Mouse (Mus musculus) neural tube, embryonic 12.5 days (tissue): ENCODE results near the gene Pak1. TPM values are rescaled to one million over a fixed set of nuclear protein-coding genes. Genes with fewer than 3 reads are reported as not detected.

Source experiments
- ATAC-seq: fragments of 200-750 bp; cut with Nextera tagmentation; 2 replicates; pipeline ENCODE4 v1.8.0; 2017; ENCODE audit warnings: low read depth, mild to moderate bottlenecking, moderate TSS enrichment, moderate library complexity; ENCODE audit not compliant: low FRiP score
- H3K27ac ChIP-seq: fragments of 300-500 bp; sonication (generic); 2 replicates; pipeline ENCODE4 v1.5.1; 2016
- H3K27me3 ChIP-seq: fragments of 300-500 bp; sonication (generic); replicated peaks from 2 replicates; pipeline ENCODE4 v1.6.1; 2016; ENCODE audit warnings: mild to moderate bottlenecking
- H3K36me3 ChIP-seq: fragments of 300-500 bp; sonication (generic); 2 replicates; pipeline ENCODE4 v1.6.1; 2016; ENCODE audit warnings: mild to moderate bottlenecking
- H3K4me1 ChIP-seq: fragments of 300-500 bp; sonication (generic); 2 replicates; pipeline ENCODE4 v1.6.1; 2016
- H3K4me2 ChIP-seq: fragments of 300-500 bp; sonication (generic); replicated peaks from 2 replicates; pipeline ENCODE4 v1.6.1; 2016; ENCODE audit warnings: mild to moderate bottlenecking
- H3K4me3 ChIP-seq: fragments of 300-500 bp; sonication (generic); 2 replicates; pipeline ENCODE4 v1.5.1; 2016
- H3K9ac ChIP-seq: fragments of 300-500 bp; sonication (generic); 2 replicates; pipeline ENCODE4 v1.6.1; 2016; ENCODE audit warnings: mild to moderate bottlenecking
- H3K9me3 ChIP-seq: fragments of 300-500 bp; sonication (generic); 2 replicates; pipeline ENCODE4 v1.6.1; 2016; ENCODE audit warnings: mild to moderate bottlenecking
- WGBS: fragments of 180-500 bp; shearing (Covaris S2); methylation state at CpG from one replicate; pipeline ENCODE4 v1.1.7; 2016; 5-methylcytosine and 5-hydroxymethylcytosine counted together
- polyA plus RNA-seq: library from polyadenylated mRNA; unstranded; fragments of >200 nt; fragmentation: Nextera tagmentation; extraction: Ambion mirVana; gene quantifications from 2 replicates; pipeline ENCODE4 v1.2.1, GENCODE M21; 2016

Gene Pak1
- polyA plus RNA-seq, 1 experiment from 2014 or later = 105 TPM

GRCm38 (mm10) chr7:97783523-97783922 lies 4.8 kb upstream of the Pak1 start:
- H3K4me3 ChIP-seq = no peak overlapping the region
- no peaks in the 10 kb centered on the region for H3K4me1 ChIP-seq

GRCm38 (mm10) chr7:97788669-97789483 lies 535 bp downstream of the Pak1 start:
- H3K9ac ChIP-seq = peak overlapping the region; percentile 89
- ATAC-seq = no peak; the same call in none of the 2 replicates
- H3K9me3 ChIP-seq = no peaks in the 10 kb centered on the region
- under 1% methylated on average over 76 of the region's 84 CpGs for WGBS
- H3K36me3 ChIP-seq = no peaks in the 10 kb centered on the region
- peak overlapping the region; percentile 87 for H3K4me3 ChIP-seq
- H3K27me3 ChIP-seq = no peaks in the 10 kb centered on the region
- peak overlapping the region; percentile 91 for H3K4me2 ChIP-seq
- peaks cover 17% of the 10 kb centered on the region for H3K4me1 ChIP-seq
- peak overlapping the region; percentile 64; the same call in 1 of the 2 replicates for H3K27ac ChIP-seq

More at GRCm38 (mm10) chr7:97783523-97783922, 4.8 kb upstream of the Pak1 start:
- 57% methylated on average over 5 of the region's 5 CpGs for WGBS
- no peak overlapping the region for H3K9ac ChIP-seq
- no peak overlapping the region for H3K27ac ChIP-seq
- ATAC-seq = no peak
- H3K36me3 ChIP-seq = no peaks in the 10 kb centered on the region
- H3K4me2 ChIP-seq = no peak overlapping the region
- no peaks in the 10 kb centered on the region for H3K27me3 ChIP-seq
- H3K9me3 ChIP-seq = no peaks in the 10 kb centered on the region

- Histone ChIP-seq H3K9ac (no peak overlapping the region), H3K27me3 (no peaks in the 10 kb centered on the region), H3K4me1 (peaks cover 17% of the 10 kb centered on the region), H3K27ac (no peak overlapping the region), H3K36me3 (no peaks in the 10 kb centered on the region), H3K4me3 (no peak overlapping the region), H3K4me2 (peak overlapping the region; percentile 91), H3K9me3 (no peaks in the 10 kb centered on the region)
- ATAC-seq = no peak
- 37% methylated on average over 2 of the region's 2 CpGs for WGBS
Measured at GRCm38 (mm10) chr7:97790272-97790671, 1.9 kb downstream of the Pak1 start.

- Histone ChIP-seq H3K9me3 (no peaks in the 10 kb centered on the region), H3K9ac (no peak overlapping the region), H3K27ac (no peak overlapping the region), H3K4me2 (no peak overlapping the region), H3K4me1 (peaks cover 17% of the 10 kb centered on the region), H3K36me3 (no peaks in the 10 kb centered on the region), H3K27me3 (no peaks in the 10 kb centered on the region), H3K4me3 (no peak overlapping the region)
- 62% methylated on average over 2 of the region's 2 CpGs for WGBS
- no peak for ATAC-seq
Measured at GRCm38 (mm10) chr7:97792324-97792723, 4.0 kb downstream of the Pak1 start.

- Histone ChIP-seq H3K27me3 (no peaks in the 10 kb centered on the region), H3K4me1 (peaks cover 19% of the 10 kb centered on the region; the same call in 1 of the 2 replicates), H3K9me3 (no peaks in the 10 kb centered on the region), H3K4me2 (no peak overlapping the region), H3K36me3 (no peaks in the 10 kb centered on the region), H3K9ac (no peak overlapping the region), H3K4me3 (no peak overlapping the region), H3K27ac (no peak overlapping the region)
- ATAC-seq = no peak
- WGBS = 19% methylated on average over 2 of the region's 2 CpGs
Measured at GRCm38 (mm10) chr7:97803116-97803515, 14.8 kb downstream of the Pak1 start.

GRCm38 (mm10) chr7:97804245-97805066 lies 16.1 kb downstream of the Pak1 start:
- H3K4me2 ChIP-seq = no peak overlapping the region
- no peak overlapping the region for H3K4me3 ChIP-seq
- peaks cover 18% of the 10 kb centered on the region; the same call in 1 of the 2 replicates for H3K4me1 ChIP-seq
- no peaks in the 10 kb centered on the region for H3K36me3 ChIP-seq
- H3K27me3 ChIP-seq = no peaks in the 10 kb centered on the region
- peak; percentile 48; the same call in 1 of the 2 replicates for ATAC-seq
- 18% methylated on average over 2 of the region's 2 CpGs for WGBS
- no peaks in the 10 kb centered on the region for H3K9me3 ChIP-seq
- H3K9ac ChIP-seq = no peak overlapping the region
- no peak overlapping the region; the same call in 1 of the 2 replicates for H3K27ac ChIP-seq

GRCm38 (mm10) chr7:97805067-97805365 lies 16.7 kb downstream of the Pak1 start:
- H3K4me1 ChIP-seq = peaks cover 13% of the 10 kb centered on the region; the same call in 1 of the 2 replicates
- 0 out of 2 replicates have a peak overlapping the region, but pooled peaks have one; percentile 16 for H3K27ac ChIP-seq
- no peaks in the 10 kb centered on the region for H3K9me3 ChIP-seq
- no peaks in the 10 kb centered on the region for H3K27me3 ChIP-seq
- H3K36me3 ChIP-seq = no peaks in the 10 kb centered on the region
- no peak for ATAC-seq
- WGBS = 27% methylated on average over 3 of the region's 3 CpGs
- no peak overlapping the region for H3K9ac ChIP-seq
- no peak overlapping the region for H3K4me2 ChIP-seq
- no peak overlapping the region for H3K4me3 ChIP-seq

GRCm38 (mm10) chr7:97809307-97809706 lies 21.0 kb downstream of the Pak1 start:
- Histone ChIP-seq H3K4me3 (no peak overlapping the region), H3K9ac (no peak overlapping the region), H3K36me3 (no peaks in the 10 kb centered on the region), H3K4me1 (peaks cover 4% of the 10 kb centered on the region; the same call in 1 of the 2 replicates), H3K4me2 (no peak overlapping the region), H3K27me3 (no peaks in the 10 kb centered on the region), H3K9me3 (no peaks in the 10 kb centered on the region), H3K27ac (no peak overlapping the region)
- 76% methylated on average over 5 of the region's 5 CpGs for WGBS
- ATAC-seq = no peak

GRCm38 (mm10) chr7:97821875-97822274 lies 33.5 kb downstream of the Pak1 start:
- 81% methylated on average over 2 of the region's 2 CpGs for WGBS
- no peak for ATAC-seq
- no peak overlapping the region for H3K4me2 ChIP-seq
- H3K4me3 ChIP-seq = no peak overlapping the region
- no peak overlapping the region for H3K27ac ChIP-seq
- no peaks in the 10 kb centered on the region for H3K27me3 ChIP-seq
- H3K9ac ChIP-seq = no peak overlapping the region
- no peaks in the 10 kb centered on the region for H3K36me3 ChIP-seq
- no peaks in the 10 kb centered on the region for H3K9me3 ChIP-seq
- no peaks in the 10 kb centered on the region for H3K4me1 ChIP-seq

- Histone ChIP-seq H3K4me2 (no peak overlapping the region), H3K9ac (no peak overlapping the region), H3K4me3 (no peak overlapping the region), H3K4me1 (no peaks in the 10 kb centered on the region), H3K36me3 (no peaks in the 10 kb centered on the region), H3K27ac (no peak overlapping the region), H3K27me3 (no peaks in the 10 kb centered on the region), H3K9me3 (no peaks in the 10 kb centered on the region)
- 92% methylated on average over 2 of the region's 2 CpGs for WGBS
- no peak for ATAC-seq
Measured at GRCm38 (mm10) chr7:97829091-97829490, 40.8 kb downstream of the Pak1 start.

- Histone ChIP-seq H3K4me3 (no peak overlapping the region), H3K27ac (no peak overlapping the region), H3K9me3 (no peaks in the 10 kb centered on the region), H3K9ac (no peak overlapping the region), H3K27me3 (no peaks in the 10 kb centered on the region), H3K4me1 (no peaks in the 10 kb centered on the region), H3K36me3 (no peaks in the 10 kb centered on the region), H3K4me2 (no peak overlapping the region)
- 78% methylated on average over 3 of the region's 3 CpGs for WGBS
- no peak for ATAC-seq
Measured at GRCm38 (mm10) chr7:97830739-97831138, 42.4 kb downstream of the Pak1 start.

- H3K4me2 ChIP-seq = no peak overlapping the region
- H3K27ac ChIP-seq = no peak overlapping the region
- H3K9ac ChIP-seq = no peak overlapping the region
- no peaks in the 10 kb centered on the region for H3K36me3 ChIP-seq
- H3K9me3 ChIP-seq = no peaks in the 10 kb centered on the region
- no peak overlapping the region for H3K4me3 ChIP-seq
- H3K4me1 ChIP-seq = no peaks in the 10 kb centered on the region
- no peaks in the 10 kb centered on the region for H3K27me3 ChIP-seq
- 66% methylated on average over 2 of the region's 2 CpGs for WGBS
- ATAC-seq = no peak
Measured at GRCm38 (mm10) chr7:97832987-97833386, 44.6 kb downstream of the Pak1 start.
